Mouse (Mus musculus) intestine, postnatal 0 days (tissue): Measurements from ENCODE around the gene Pink1. TPM values are rescaled to one million over a fixed set of nuclear protein-coding genes. Genes with fewer than 3 reads are reported as not detected.

Experiments used
- ATAC-seq: fragments of 200-750 bp; cut with Nextera tagmentation; 2 replicates; pipeline ENCODE4 v1.8.0; 2017; ENCODE audit warnings: mild to moderate bottlenecking, moderate TSS enrichment, moderate library complexity
- H3K27ac ChIP-seq: fragments of 300-500 bp; sonication (generic); 2 replicates; pipeline ENCODE4 v1.5.1; 2014; ENCODE audit warnings: mild to moderate bottlenecking, low read depth, low read length, moderate library complexity
- H3K27me3 ChIP-seq: fragments of 300-500 bp; sonication (generic); replicated peaks from 2 replicates; pipeline ENCODE4 v1.6.1; 2014; ENCODE audit warnings: low read length, mixed read lengths; ENCODE audit not compliant: control insufficient read depth, insufficient read depth
- H3K36me3 ChIP-seq: fragments of 300-500 bp; sonication (generic); 2 replicates; pipeline ENCODE4 v1.6.1; 2014; ENCODE audit warnings: mild to moderate bottlenecking, moderate library complexity; ENCODE audit not compliant: control insufficient read depth, insufficient read depth
- H3K4me1 ChIP-seq: fragments of 300-500 bp; sonication (generic); replicated peaks from 2 replicates; pipeline ENCODE4 v1.6.1; 2014; ENCODE audit warnings: antibody characterized with exemption, low read length, mixed read lengths; ENCODE audit not compliant: control insufficient read depth, insufficient read depth
- H3K4me2 ChIP-seq: fragments of 300-500 bp; sonication (generic); replicated peaks from 2 replicates; pipeline ENCODE4 v1.6.1; 2014; ENCODE audit warnings: low read depth, mild to moderate bottlenecking, moderate library complexity
- H3K4me3 ChIP-seq: fragments of 300-500 bp; sonication (generic); 2 replicates; pipeline ENCODE4 v1.5.1; 2014; ENCODE audit warnings: low read depth, low read length
- H3K9ac ChIP-seq: fragments of 300-500 bp; sonication (generic); 2 replicates; pipeline ENCODE4 v1.6.1; 2014; ENCODE audit warnings: mild to moderate bottlenecking, low read depth, low read length
- H3K9me3 ChIP-seq: fragments of 300-500 bp; sonication (generic); 2 replicates; pipeline ENCODE4 v1.6.1; 2016; ENCODE audit warnings: mixed run types; ENCODE audit not compliant: control insufficient read depth
- CTCF ChIP-seq: sonication (generic); IDR thresholded peaks from 2 replicates; pipeline ENCODE4 v1.5.1; 2016; ENCODE audit warnings: low read depth, mild to moderate bottlenecking, control low read depth, antibody characterized with exemption, moderate library complexity
- WGBS: fragments of 180-500 bp; shearing (Covaris S2); extraction: QIAGEN DNeasy Blood & Tissue Kit; methylation state at CpG from one replicate; pipeline ENCODE4 v1.1.7; 2014; 5-methylcytosine and 5-hydroxymethylcytosine counted together
- polyA plus RNA-seq: library from polyadenylated mRNA; unstranded; fragments of >200 nt; fragmentation: Nextera tagmentation; extraction: Ambion mirVana; gene quantifications from 2 replicates; pipeline ENCODE4 v1.2.1, GENCODE M21; 2015

Pink1 gene
- polyA plus RNA-seq, 1 experiment from 2014 or later = 65.8 TPM

GRCm38 (mm10) chr4:138337341-138337740, 11.2 kb upstream of the Pink1 start:
- no peak for TF ChIP-seq CTCF
- no peaks in the 10 kb centered on the region for H3K36me3 ChIP-seq
- no peak overlapping the region for H3K4me3 ChIP-seq
- H3K27ac ChIP-seq = no peak overlapping the region
- H3K4me1 ChIP-seq = 0 out of 2 replicates have a peak, but pooled peaks cover 7% of the 10 kb centered on the region
- no peak for ATAC-seq
- H3K9ac ChIP-seq = no peak overlapping the region
- no peaks in the 10 kb centered on the region for H3K9me3 ChIP-seq
- no peak overlapping the region for H3K4me2 ChIP-seq
- WGBS = 65% methylated on average over 9 of the region's 9 CpGs
- H3K27me3 ChIP-seq = no peaks in the 10 kb centered on the region

DNA sequence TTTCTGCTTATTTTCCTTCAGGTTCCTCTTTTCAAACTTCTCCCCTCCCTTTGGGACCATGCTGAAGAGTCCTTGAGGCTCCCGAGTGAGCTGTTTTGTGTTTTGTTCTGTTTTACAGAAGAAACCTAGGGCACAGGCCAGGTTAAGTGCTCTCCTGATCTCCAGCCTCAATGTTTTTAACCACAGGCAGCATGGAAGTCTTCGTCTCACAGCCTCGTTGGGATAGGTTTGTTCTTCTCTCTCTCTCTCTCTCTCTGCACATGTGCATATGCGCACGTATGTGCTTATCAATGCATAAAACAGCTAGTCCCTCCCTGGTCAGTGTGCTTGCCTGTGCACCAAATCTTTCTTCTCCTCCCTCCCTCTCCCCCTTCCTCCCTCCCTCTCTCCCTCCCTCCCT, 10.8 kb upstream of the Pink1 start:
- Histone ChIP-seq H3K9ac (no peak overlapping the region), H3K27ac (no peak overlapping the region), H3K4me1 (0 out of 2 replicates have a peak, but pooled peaks cover 7% of the 10 kb centered on the region), H3K9me3 (no peaks in the 10 kb centered on the region), H3K4me2 (no peak overlapping the region), H3K4me3 (no peak overlapping the region), H3K27me3 (no peaks in the 10 kb centered on the region), H3K36me3 (no peaks in the 10 kb centered on the region)
- WGBS = 59% methylated on average over 5 of the region's 5 CpGs
- no peak for TF ChIP-seq CTCF
- no peak for ATAC-seq

- Histone ChIP-seq H3K27ac (no peak overlapping the region), H3K4me2 (no peak overlapping the region), H3K4me1 (0 out of 2 replicates have a peak, but pooled peaks cover 7% of the 10 kb centered on the region), H3K9me3 (no peaks in the 10 kb centered on the region), H3K27me3 (no peaks in the 10 kb centered on the region), H3K4me3 (no peak overlapping the region), H3K36me3 (no peaks in the 10 kb centered on the region), H3K9ac (no peak overlapping the region)
- ATAC-seq = no peak
- WGBS = 88% methylated on average over 6 of the region's 6 CpGs
- peak; percentile 42 for TF ChIP-seq CTCF
Measured at GRCm38 (mm10) chr4:138335648-138336047, 9.5 kb upstream of the Pink1 start.

DNA sequence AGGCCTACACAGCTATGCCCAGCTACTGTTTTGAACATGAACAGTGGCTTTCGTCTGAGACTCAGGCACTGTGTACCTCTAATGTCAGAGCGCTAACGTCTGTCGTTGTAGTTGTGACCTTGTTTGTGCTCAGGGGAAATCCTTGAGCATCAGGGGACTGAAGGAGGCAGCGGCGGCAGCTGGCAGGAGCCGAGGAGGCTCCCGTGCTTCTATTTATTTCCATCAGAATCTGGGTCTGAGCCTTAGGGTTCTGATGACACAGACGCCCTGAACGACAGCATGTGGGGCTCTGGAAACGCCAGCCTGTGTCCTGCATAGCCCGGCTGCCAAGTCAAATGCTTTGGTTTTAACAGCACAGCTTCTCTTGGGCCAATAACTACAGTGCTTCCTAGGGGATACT, 8.9 kb upstream of the Pink1 start:
- Histone ChIP-seq H3K27me3 (no peaks in the 10 kb centered on the region), H3K4me3 (no peak overlapping the region)
- TF ChIP-seq CTCF = no peak

DNA sequence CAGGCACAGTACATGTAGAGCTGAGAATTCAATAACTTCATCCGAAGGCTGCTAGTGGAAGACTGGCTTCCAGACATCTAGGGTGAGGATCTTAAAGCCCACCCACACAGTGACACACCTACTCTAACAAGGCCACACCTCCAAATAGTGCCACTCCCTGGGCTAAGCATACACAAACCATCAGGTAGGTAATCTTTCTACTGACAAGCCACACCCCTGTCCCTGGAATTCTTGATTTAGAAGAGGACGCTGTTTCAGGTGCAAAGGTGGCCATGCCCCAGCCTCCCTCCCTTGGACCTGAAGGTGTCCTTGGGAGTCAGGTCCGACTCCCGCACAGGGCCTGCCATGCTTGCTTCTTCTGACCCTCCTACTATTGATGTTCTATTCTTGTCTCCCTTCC, 7.0 kb upstream of the Pink1 start:
- Histone ChIP-seq H3K4me2 (no peak overlapping the region), H3K9me3 (no peaks in the 10 kb centered on the region), H3K4me1 (0 out of 2 replicates have a peak, but pooled peaks cover 7% of the 10 kb centered on the region), H3K4me3 (no peak overlapping the region), H3K27me3 (no peaks in the 10 kb centered on the region), H3K9ac (no peak overlapping the region), H3K27ac (no peak overlapping the region), H3K36me3 (no peaks in the 10 kb centered on the region)
- 42% methylated on average over 4 of the region's 4 CpGs for WGBS
- ATAC-seq = peak; percentile 50
- TF ChIP-seq CTCF = no peak

More for the DNA sequence above, 8.9 kb upstream of the Pink1 start:
- no peaks in the 10 kb centered on the region for H3K36me3 ChIP-seq
- WGBS = 84% methylated on average over 12 of the region's 12 CpGs
- no peak for ATAC-seq
- no peak overlapping the region for H3K27ac ChIP-seq
- H3K9me3 ChIP-seq = no peaks in the 10 kb centered on the region
- 0 out of 2 replicates have a peak, but pooled peaks cover 7% of the 10 kb centered on the region for H3K4me1 ChIP-seq
- H3K4me2 ChIP-seq = no peak overlapping the region
- no peak overlapping the region for H3K9ac ChIP-seq

DNA sequence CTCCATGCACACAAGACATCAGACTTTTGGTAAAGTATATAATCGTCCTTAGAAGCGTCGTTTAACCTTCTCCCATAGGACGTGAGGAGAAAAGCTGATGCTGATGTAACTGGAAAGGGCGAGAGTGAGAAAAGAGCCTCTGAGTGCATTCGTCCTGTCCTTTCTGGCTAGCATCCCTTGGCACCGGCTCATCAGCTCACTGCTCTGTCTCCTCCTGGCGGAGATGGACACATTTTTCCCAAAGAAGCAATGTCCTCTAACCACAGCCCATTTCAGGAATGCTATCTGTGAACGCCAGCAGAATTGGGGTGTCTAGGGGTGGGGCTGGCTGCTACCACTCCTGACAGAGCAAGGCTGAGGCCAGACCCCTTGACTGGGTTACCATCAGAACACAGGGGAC, 5.5 kb upstream of the Pink1 start:
- no peak for TF ChIP-seq CTCF
- Histone ChIP-seq H3K4me1 (0 out of 2 replicates have a peak, but pooled peaks cover 7% of the 10 kb centered on the region), H3K9ac (no peak overlapping the region), H3K9me3 (no peaks in the 10 kb centered on the region), H3K27ac (no peak overlapping the region), H3K4me3 (no peak overlapping the region), H3K36me3 (no peaks in the 10 kb centered on the region), H3K27me3 (no peaks in the 10 kb centered on the region), H3K4me2 (no peak overlapping the region)
- WGBS = 83% methylated on average over 9 of the region's 9 CpGs
- ATAC-seq = no peak

DNA sequence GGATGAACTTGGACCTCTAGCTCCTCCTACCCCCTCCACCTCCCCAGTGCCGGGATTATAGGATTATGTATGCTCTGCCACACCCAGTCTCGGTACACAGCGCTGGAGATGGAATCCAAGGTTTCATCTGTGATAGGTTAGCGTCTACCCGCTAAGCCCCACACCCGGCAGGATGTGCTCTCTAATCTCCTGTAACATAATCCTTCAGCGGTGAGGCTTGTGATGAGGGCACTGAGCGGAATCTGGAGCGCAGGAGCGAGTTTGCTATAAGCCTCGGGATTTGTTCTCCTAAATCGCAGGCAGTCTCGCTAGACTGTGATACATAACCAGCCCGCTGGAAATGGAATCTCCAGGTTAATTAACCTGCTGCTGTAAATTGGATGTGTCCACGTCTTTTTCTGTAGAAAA, 4.2 kb upstream of the Pink1 start:
- no peaks in the 10 kb centered on the region for H3K27me3 ChIP-seq
- no peak overlapping the region for H3K27ac ChIP-seq
- no peak for TF ChIP-seq CTCF
- 26% methylated on average over 15 of the region's 15 CpGs for WGBS
- ATAC-seq = no peak
- H3K4me2 ChIP-seq = no peak overlapping the region
- no peaks in the 10 kb centered on the region for H3K36me3 ChIP-seq
- H3K4me3 ChIP-seq = no peak overlapping the region
- no peaks in the 10 kb centered on the region for H3K9me3 ChIP-seq
- H3K4me1 ChIP-seq = peaks cover 11% of the 10 kb centered on the region; the same call in 1 of the 2 replicates
- no peak overlapping the region for H3K9ac ChIP-seq
